Mouse (Mus musculus) kidney, adult 8-10 months (tissue): ENCODE measurements around the gene Elavl3.
A peak's percentile ranks its signal among the peaks of the same experiment; 100 is the strongest.

ENCODE experiments used
- DNase-seq, 2 experiments: peaks; one replicate each; pipeline ENCODE4 v3.0.0; 2022

Elavl3 gene

DNA sequence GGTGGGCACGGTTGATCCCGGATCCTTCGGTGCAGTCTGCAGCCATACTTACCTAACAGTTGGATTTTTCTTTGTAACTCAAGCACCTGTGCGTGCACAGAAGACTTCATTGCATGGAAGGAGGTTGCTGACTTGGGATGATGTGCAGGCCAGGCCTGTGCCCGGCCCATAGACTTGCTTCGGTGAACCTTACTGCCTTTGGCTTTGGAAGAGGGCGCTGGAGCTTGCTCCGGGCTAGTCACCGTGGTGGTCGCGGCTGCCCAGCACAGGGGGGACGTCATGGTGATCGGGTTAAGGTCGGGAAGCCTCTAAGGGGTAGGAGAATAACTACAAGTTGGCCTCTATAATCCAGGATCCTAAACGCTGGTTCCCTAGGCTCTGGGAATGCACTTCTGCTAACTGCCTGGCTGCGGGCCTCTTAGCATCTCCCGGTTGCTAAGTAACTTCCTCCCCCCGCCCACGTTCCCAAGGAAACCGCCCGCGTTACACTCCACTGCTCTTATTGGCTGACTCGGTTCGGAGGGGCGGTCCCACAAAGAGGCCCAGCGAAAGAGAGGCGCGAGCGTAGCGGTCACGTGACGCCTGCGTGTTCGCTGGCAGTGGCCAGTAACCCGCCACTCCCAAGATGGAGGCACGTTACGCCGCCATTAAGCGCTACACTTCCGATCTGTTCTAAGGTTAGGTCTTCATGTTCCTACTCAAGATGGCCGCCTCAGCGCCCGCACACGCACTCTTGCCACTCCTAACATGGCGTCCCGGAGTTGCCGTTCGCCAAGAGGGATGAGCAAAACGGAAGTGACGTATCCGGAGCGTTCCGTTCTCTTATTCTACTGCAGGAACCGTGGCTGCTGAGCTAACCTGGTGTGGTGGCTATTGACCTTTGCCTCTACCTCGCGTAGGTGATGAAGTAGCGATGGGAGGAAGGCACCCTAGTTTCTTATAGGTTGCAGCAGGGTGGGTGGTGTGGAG lies 49.3 kb downstream of the Elavl3 start, which contains the start of the genes Ccdc151 and Prkcsh:
Gene Ccdc151, minus strand, starts transcription at position 441 of the 969 bp plus-strand sequence.
Gene Prkcsh, plus strand, starts transcription at position 613 of the 969 bp plus-strand sequence.
- peak; percentile 100 for DNase-seq

DNA sequence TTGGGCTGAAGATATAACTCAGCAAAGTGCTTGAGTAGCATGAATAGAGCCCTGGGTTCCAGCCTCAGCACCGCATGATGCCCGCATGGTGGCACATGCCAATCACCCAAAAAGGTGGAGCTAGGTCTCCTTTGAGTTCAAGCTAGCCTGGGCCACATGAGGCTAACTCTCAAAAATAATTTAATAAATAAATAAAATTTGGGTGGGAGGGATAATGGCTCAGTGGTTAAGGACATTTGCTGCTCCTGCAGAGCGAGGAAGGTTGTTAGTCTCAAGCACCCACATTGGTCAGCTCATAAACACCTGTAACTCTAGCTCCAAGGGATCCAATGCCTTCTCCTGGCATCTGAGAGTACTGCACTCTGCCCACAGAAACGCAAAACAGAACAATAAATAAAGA lies 50.2 kb downstream of the Elavl3 start:
- DNase-seq: no peak

DNA sequence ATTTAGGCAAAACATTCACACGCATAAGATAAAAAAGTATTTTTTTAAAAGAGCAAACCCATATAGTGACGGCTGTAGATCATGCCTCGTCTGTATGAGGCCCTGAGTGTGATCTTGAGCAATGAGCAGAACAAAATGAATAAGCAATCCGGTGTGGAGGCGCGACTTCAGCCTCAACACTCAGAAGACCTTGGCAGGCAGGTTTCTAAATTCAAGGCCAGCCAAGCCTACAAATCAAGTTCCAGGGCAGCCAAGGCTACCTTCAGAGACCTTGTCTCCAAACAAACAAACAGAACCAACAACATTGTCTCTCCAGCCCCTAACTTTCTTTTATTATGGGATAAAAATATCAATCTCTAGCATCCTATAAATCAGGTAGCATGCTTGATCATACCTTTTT lies 51.5 kb downstream of the Elavl3 start:
- no peak for DNase-seq

DNA sequence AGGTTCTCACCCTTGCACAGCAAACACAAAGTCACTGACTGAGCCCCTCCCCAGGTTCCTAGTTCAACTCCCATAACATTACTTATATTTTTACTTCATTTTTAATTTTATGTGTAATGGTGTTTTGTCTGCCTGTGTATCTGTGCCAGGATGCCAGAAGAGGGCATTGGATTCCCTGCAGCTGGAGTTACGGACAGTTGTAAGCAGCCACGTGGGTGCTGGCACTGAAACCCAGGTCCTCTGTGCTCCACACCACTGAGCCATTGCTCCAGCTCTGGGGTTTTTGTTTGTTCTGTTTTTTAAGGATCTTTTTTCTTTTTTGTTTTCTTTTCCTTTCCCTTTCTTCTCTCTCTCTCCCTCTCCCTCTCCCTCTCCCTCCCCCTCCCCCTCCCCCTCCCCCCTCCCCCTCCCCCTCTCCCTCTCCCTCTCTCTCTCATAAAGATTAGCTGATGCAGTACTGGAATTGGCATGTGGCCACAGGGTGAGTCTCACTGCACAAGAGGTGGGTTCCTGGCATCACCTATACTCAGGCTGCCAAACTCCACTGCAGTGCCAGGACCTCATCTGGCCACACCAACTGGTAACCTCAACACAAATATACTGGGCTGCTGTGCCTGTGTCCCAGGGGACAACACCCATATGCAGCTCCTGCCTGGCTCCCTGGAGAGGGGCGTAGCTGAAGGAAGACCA lies 55.5 kb downstream of the Elavl3 start:
- DNase-seq: no peak

DNA sequence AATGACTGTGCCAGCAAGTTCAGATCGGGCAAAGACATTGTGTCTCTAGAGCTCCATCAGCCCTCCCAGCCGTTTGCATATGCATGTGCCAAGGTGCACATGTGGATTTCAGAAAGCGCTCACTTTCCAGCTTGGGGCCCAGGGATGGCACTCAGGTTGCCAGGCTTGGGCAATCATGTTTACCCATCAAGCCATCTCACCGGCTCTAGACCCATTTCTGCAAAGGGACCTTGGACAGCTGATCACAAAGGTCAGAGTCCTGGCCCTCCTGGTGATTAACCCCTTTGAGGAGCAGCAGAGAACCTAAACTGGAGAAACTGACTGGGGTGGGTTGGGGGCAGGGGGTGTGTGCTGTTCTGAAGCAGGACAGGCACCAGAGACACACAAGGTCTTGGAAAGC lies 59.6 kb downstream of the Elavl3 start:
- peak in 1 of 2 experiments; percentile 36 for DNase-seq

DNA sequence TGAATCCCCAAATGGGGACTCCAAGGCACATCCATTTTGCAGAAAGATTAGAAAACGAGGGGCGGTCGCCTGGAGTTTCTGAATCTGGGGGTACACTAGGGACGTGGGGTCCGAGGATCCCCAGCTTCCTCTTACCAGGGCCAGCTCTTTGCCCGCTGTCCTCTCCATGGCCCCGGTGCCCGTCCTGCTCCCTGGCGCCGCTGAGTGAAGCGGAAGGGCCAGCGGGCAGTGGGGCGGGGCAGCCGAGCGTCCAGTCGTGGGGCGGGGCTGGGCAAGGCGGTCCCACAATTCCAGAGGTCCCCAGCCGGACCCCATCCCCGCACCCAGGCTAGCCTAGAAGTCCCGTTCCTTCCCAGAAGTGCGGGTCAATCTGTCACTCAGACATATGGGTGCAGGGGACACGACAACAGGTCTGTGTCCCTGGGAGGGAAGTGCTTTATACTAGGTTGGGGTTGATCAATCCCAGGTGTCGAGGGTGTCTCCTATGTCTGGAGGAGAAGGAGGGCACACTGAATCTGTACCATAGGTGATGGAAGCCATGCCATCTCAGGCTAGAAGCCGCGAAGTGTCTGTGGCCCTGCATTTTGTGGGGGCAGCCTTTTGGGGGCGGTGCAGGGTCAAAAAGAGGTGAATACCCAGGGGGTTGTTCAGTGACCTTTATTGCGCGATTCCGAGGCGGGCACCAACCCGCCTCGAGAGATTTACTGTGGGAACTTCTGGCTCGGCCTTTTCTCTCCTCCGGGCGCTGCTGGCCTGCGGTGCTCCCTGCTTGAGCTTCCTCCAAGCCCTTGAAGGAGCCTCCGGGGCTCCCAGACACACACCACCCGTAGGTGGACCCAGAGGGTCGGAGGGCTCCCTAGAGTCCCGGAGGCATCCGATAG lies 62.4 kb downstream of the Elavl3 start, which contains the start of gene Rgl3:
Gene Rgl3, minus strand, starts transcription at position 217 of the 881 bp plus-strand sequence.
- DNase-seq: peak; percentile 77 to 83

DNA sequence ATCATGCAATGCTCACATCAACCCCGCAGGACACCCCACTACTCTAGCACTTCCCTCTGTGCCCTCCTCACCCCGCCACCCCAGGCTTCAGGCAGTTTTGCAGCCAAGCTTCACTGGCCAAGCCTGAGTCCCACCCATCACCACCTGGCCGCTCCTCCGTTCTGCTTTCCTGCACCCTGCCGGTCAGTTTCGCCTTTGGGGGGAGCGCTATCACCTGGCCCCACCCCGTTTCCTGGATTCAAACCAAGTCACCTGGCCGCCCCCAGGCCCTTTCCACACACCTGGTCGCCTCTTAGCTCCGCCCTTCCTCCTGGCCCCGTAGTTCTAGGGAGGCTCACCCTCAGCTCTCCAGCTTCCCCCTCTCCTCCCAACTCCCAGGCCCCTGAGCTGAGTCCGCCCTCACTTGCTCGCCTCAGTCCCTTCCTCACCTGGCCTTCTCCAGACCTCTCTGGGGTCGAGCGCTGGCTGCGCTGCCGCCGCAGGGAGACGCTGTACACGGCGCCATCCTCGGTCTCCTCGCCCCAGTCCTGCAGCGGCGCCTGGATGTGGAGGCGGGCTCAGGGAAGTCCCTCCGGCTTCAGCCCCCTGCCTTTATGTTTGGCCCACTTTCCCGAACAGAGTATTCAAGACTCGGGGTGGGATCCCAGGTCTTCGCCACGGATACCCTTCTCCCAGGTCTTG lies 63.3 kb downstream of the Elavl3 start:
- DNase-seq: peak; percentile 77 to 86

DNA sequence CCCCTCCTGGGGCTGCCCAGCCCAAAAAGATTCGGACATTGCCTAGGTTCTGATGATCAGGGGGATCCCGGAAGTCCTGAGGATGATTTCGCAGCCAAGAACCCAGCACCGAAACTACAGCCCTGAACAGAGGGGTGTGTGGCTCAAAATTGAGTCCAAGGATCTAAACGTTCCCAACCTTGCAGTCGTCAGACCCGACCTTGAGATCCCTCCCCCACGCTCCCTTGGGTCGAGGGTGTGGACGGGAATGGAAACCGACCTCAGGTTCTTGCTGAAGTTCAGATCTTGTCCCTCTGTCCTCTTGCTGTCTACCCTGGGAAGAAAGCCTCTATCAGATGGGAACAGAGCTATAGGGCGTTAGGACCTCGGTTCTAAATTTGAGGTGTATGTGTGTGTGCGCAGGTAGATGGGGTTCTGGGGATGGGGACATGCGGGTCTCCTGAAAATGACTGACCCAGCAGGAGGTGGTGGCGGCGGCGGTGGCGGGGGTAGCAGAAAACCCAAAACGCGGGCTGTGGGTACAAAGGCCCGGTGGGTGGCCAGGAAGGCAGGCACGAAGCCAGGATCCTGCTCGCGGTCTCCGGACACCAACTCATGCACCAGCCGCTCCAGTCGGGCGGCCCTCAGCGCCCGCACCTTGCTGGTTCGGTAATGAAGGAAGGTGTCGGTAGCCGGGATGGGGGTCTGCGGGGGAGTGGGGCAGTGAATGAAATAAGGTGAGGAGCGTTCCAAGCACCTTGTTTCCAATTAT lies 64.1 kb downstream of the Elavl3 start:
- DNase-seq: peak in 1 of 2 experiments; percentile 18

DNA sequence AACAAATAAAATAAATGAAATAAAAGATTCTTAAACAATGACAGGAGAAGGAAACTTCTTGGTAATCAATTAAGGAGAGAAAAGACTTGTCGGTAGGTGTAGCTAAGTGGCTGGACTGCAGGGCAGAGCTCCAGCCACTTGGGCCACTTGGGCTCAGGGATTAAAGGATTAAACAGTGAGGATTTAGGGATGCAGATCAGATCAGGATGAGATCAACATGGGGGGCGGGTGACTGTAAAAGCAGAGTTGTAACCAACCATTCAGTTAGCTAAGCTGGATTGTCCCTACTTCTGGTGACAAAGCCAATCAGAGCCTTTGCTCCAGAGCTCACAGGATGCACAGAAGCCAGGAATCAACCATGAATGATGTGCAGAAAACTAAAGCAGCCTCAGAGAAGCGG lies 67.9 kb downstream of the Elavl3 start:
- DNase-seq: no peak

DNA sequence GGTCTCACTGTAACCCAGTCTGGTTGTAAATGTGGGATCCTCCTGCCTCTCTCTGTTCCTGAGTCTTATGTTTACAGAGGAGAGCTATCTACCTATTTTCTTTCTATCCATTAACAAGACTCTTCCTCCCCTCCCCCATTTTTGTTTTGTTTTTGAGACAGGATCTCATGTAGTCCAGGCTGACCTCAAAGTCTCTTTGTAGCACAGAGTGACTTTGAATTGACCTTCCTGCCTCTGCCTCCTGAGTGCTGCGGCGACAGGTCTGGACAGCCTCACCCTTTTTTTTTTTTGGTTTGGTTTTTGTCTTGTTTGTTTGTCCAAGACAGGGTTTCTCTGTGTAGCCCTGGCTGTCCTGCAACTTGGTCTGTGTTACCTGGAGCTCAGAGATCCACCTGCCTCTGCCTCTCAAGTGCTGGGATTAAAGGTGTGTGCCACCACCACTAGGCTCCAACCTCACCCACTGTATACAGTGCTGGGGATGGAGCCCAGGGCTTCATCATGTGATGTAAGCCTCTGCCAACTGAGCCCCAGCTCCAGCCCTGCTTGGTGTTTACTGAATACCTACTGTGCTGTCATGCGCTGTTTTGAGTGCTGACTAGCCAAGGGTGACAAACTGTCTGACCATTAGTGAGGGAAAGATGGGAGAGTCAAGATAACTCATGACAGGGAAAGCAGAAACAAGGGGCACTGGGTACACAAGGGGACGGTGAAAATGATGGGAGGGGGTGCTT lies 73.3 kb downstream of the Elavl3 start:
- DNase-seq: peak; percentile 46 to 57

DNA sequence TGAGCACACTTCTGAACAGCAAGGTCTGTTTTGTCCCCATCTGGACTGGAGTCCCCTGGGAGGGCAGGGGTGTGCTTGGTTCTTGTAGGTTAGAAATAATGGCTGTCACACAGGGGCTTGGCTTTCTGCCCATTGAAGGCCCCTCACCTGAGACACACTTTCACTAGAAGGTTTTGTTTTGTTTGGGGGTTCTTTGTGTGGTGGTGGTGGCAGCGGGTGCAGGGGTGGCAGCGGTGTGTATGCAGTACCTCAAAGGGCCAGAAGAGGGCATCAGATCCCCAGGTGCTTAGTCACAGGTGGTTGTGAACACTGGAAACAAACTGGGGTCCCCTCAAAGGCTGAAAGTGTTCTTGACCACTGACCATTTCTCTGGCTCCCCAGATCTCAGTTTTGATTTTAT lies 73.9 kb downstream of the Elavl3 start:
- peak in 1 of 2 experiments; percentile 49 for DNase-seq

DNA sequence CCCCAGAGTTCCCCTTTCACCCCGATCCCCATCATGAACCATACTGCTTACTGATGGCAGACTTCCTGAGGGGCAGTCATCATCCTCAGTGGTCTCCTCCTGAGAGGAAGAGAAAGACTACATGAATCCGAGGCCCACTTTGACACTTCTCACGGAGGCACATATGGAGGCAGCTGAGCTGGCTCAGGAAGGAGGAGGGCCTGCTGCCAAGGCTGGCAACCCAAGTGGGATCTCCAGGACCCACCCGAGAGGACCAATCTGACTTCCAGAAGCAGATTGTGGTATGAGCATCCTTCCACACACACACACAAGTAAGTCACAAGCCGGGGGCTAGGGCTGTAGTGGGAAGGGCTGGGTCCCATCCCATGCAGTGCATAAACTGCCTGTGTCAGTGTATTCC lies 74.5 kb downstream of the Elavl3 start:
- no peak for DNase-seq

DNA sequence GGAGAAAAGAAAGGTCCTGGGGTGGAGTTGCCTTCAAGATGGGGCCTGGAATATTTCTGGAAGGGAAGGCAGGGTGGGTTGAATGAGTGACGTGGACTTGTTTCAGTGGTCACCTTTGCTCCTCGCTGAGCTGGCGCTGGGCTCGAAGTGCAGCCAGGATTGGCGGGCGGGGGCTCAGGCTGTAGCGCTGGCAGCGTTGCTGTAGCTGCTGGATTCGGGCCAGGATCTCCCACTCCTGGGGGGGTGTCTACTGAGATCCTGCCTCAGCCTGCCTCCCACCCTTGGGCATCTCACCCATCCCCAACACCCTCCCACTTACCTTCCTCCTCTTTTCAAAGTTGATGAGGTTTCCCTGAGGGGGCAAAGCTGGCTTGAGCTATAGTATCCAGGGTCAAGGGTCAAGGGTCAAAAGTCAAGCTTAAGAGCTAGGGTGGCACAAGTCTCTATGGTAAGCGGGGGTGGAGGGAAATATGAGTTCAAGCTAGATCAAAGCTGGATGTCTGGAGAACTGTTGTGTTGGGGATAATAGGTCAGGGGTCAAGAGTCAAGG lies 75.1 kb downstream of the Elavl3 start:
- no peak for DNase-seq

DNA sequence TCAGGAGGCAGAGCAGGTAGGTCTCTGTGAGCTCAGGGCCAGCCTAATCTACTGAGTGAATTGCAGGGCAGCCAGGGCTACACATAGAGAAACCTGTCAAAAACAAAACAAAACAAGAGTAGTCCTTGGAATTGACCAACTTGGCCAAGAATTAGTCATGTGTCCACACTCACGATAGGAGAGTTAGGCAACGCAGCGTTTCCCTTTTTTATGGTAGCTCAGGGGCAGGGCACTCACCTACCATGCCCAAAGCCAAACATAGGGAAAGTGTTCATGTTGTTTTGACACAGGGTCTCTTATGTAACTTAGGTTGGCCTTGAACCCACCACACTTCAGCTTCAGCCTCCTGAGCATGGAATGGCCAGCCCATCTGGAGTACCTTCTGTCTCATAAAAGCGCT lies 82.5 kb downstream of the Elavl3 start:
- DNase-seq: no peak

DNA sequence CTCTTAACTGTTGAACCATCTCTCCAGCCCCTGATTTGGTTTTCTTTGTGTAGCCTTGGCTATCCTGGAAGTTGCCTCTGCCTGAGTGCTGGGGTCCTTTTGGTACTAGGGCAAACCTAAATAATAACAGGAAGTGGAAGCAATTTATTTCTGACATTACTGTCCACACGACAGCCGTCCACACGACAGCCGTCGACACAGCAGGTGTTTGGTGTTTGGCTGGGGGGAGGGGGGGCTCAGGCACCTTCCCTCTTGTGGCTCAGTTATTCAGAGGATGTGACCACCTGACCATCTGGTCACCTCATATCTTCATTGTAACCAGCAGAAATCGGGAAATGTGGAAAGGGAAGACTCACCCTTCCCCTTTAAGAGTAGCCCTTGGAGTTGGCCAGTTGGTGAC lies 82.9 kb downstream of the Elavl3 start:
- DNase-seq: no peak
